Mouse (Mus musculus) lung, postnatal 10 days (tissue): ENCODE data around the gene Sh2d2a.
A peak's percentile ranks its signal among the peaks of the same experiment; 100 is the strongest.
"Not testable (repeated sequence)": the region's sequence is repeated elsewhere in the genome, so short reads cannot be mapped to it uniquely, and the experiment has no call there.

Source experiments
- DNase-seq: peaks from one replicate; pipeline ENCODE4 v3.0.0; 2021

The Sh2d2a gene

GRCm38 (mm10) chr3:87857666-87858065 is 11.1 kb downstream of the Sh2d2a start:
- DNase-seq: no peak

GRCm38 (mm10) chr3:87859813-87860212 is 13.3 kb downstream of the Sh2d2a start:
- DNase-seq: peak; percentile 76

- DNase-seq: not testable (repeated sequence)
Measured at GRCm38 (mm10) chr3:87864111-87864510, 17.6 kb downstream of the Sh2d2a start.

- no peak for DNase-seq
Measured at GRCm38 (mm10) chr3:87877730-87878129, 31.2 kb downstream of the Sh2d2a start.

- no peak for DNase-seq
Measured at GRCm38 (mm10) chr3:87884291-87884690, 37.7 kb downstream of the Sh2d2a start.

GRCm38 (mm10) chr3:87884708-87885251 is 38.2 kb downstream of the Sh2d2a start:
- peak; percentile 61 for DNase-seq

GRCm38 (mm10) chr3:87885281-87886003 is 38.9 kb downstream of the Sh2d2a start, which contains the start of gene Prcc:
Prcc (minus strand) TSS chr3:87885608.
- DNase-seq: peak; percentile 97

GRCm38 (mm10) chr3:87886004-87886365 is 39.4 kb downstream of the Sh2d2a start:
- no peak for DNase-seq

- DNase-seq: no peak
Measured at GRCm38 (mm10) chr3:87886416-87886815, 39.9 kb downstream of the Sh2d2a start.

GRCm38 (mm10) chr3:87887400-87887799 is 40.8 kb downstream of the Sh2d2a start:
- not testable (repeated sequence) for DNase-seq

- no peak for DNase-seq
Measured at GRCm38 (mm10) chr3:87891481-87891880, 44.9 kb downstream of the Sh2d2a start.

GRCm38 (mm10) chr3:87893367-87893905 is 46.9 kb downstream of the Sh2d2a start:
- DNase-seq: no peak

- DNase-seq: no peak
Measured at GRCm38 (mm10) chr3:87899266-87899665, 52.7 kb downstream of the Sh2d2a start.

- DNase-seq: no peak
Measured at GRCm38 (mm10) chr3:87899776-87900175, 53.2 kb downstream of the Sh2d2a start.

GRCm38 (mm10) chr3:87901036-87901624 is 54.6 kb downstream of the Sh2d2a start:
- no peak for DNase-seq

GRCm38 (mm10) chr3:87901959-87902358 is 55.4 kb downstream of the Sh2d2a start:
- not testable (repeated sequence) for DNase-seq

GRCm38 (mm10) chr3:87903821-87904220 is 57.3 kb downstream of the Sh2d2a start:
- no peak for DNase-seq
